Mouse (Mus musculus): Measurements from ENCODE around the gene Cspg4. TPM values are rescaled to one million over a fixed set of nuclear protein-coding genes. Genes with fewer than 3 reads are reported as not detected.
A peak's percentile ranks its signal among the peaks of the same experiment; 100 is the strongest.

Gene Cspg4
- polyA plus RNA-seq, 1 experiment from 2014 or later = 10.5 TPM

GRCm38 (mm10) chr9:56865673-56866400 is 1.0 kb downstream of the Cspg4 start:
- H3K4me2 ChIP-seq = peak overlapping the region; percentile 46
- 69% methylated on average over 11 of the region's 11 CpGs for WGBS
- ATAC-seq (ENCODE audit: low FRiP score) = no peak
- no peaks in the 10 kb centered on the region for H3K36me3 ChIP-seq
- peaks cover 35% of the 10 kb centered on the region for H3K4me1 ChIP-seq
- no peaks in the 10 kb centered on the region for H3K9me3 ChIP-seq (replicated peaks)
- peaks cover 29% of the 10 kb centered on the region for H3K27me3 ChIP-seq (replicated peaks)
- no peak overlapping the region for H3K9ac ChIP-seq (replicated peaks)
- no peak overlapping the region for H3K27ac ChIP-seq (replicated peaks)
- peak overlapping the region; percentile 36 for H3K4me3 ChIP-seq (replicated peaks)

- peaks cover 41% of the 10 kb centered on the region for H3K4me1 ChIP-seq
- H3K9me3 ChIP-seq (replicated peaks) = no peaks in the 10 kb centered on the region
- H3K4me2 ChIP-seq = peak overlapping the region; percentile 46
- peaks cover 29% of the 10 kb centered on the region for H3K27me3 ChIP-seq (replicated peaks)
- H3K4me3 ChIP-seq (replicated peaks) = peak overlapping the region; percentile 36
- 80% methylated on average over 5 of the region's 5 CpGs for WGBS
- H3K9ac ChIP-seq (replicated peaks) = no peak overlapping the region
- ATAC-seq (ENCODE audit: low FRiP score) = no peak
- no peaks in the 10 kb centered on the region for H3K36me3 ChIP-seq
- H3K27ac ChIP-seq (replicated peaks) = no peak overlapping the region
Measured at GRCm38 (mm10) chr9:56866430-56866829, 1.6 kb downstream of the Cspg4 start.

- no peak overlapping the region for H3K9ac ChIP-seq (replicated peaks)
- 34% methylated on average over 6 of the region's 6 CpGs for WGBS
- H3K27me3 ChIP-seq (replicated peaks) = peaks cover 29% of the 10 kb centered on the region
- H3K36me3 ChIP-seq = no peaks in the 10 kb centered on the region
- peaks cover 47% of the 10 kb centered on the region for H3K4me1 ChIP-seq
- no peaks in the 10 kb centered on the region for H3K9me3 ChIP-seq (replicated peaks)
- H3K4me3 ChIP-seq (replicated peaks) = no peak overlapping the region
- H3K27ac ChIP-seq (replicated peaks) = peak overlapping the region; percentile 68
- H3K4me2 ChIP-seq = peak overlapping the region; percentile 46
- ATAC-seq (ENCODE audit: low FRiP score) = peak; percentile 83
Measured at GRCm38 (mm10) chr9:56868292-56868691, 3.5 kb downstream of the Cspg4 start.

- Histone ChIP-seq H3K9ac (replicated peaks) (no peak overlapping the region), H3K4me1 (peaks cover 43% of the 10 kb centered on the region), H3K27me3 (replicated peaks) (peaks cover 20% of the 10 kb centered on the region), H3K27ac (replicated peaks) (no peak overlapping the region), H3K36me3 (no peaks in the 10 kb centered on the region), H3K9me3 (replicated peaks) (no peaks in the 10 kb centered on the region), H3K4me2 (no peak overlapping the region), H3K4me3 (replicated peaks) (no peak overlapping the region)
- 79% methylated on average over 13 of the region's 13 CpGs for WGBS
- ATAC-seq (ENCODE audit: low FRiP score) = no peak
Measured at GRCm38 (mm10) chr9:56869552-56869951, 4.7 kb downstream of the Cspg4 start.

GRCm38 (mm10) chr9:56870778-56871177 is 5.9 kb downstream of the Cspg4 start:
- Histone ChIP-seq H3K4me1 (peaks cover 38% of the 10 kb centered on the region), H3K4me2 (no peak overlapping the region), H3K4me3 (replicated peaks) (no peak overlapping the region), H3K27ac (replicated peaks) (peak overlapping the region; percentile 34; the same call in 1 of the 2 replicates), H3K36me3 (no peaks in the 10 kb centered on the region), H3K9me3 (replicated peaks) (no peaks in the 10 kb centered on the region), H3K9ac (replicated peaks) (no peak overlapping the region), H3K27me3 (replicated peaks) (peaks cover 8% of the 10 kb centered on the region)
- no peak for ATAC-seq (ENCODE audit: low FRiP score)
- 50% methylated on average over 10 of the region's 10 CpGs for WGBS

GRCm38 (mm10) chr9:56871191-56871590 is 6.4 kb downstream of the Cspg4 start:
- ATAC-seq (ENCODE audit: low FRiP score) = no peak
- H3K9me3 ChIP-seq (replicated peaks) = no peaks in the 10 kb centered on the region
- H3K4me3 ChIP-seq (replicated peaks) = no peak overlapping the region
- no peaks in the 10 kb centered on the region for H3K36me3 ChIP-seq
- 31% methylated on average over 5 of the region's 5 CpGs for WGBS
- peak overlapping the region; percentile 34; the same call in 1 of the 2 replicates for H3K27ac ChIP-seq (replicated peaks)
- H3K27me3 ChIP-seq (replicated peaks) = peaks cover 4% of the 10 kb centered on the region; the same call in 1 of the 2 replicates
- H3K4me1 ChIP-seq = peaks cover 38% of the 10 kb centered on the region
- H3K9ac ChIP-seq (replicated peaks) = no peak overlapping the region
- H3K4me2 ChIP-seq = no peak overlapping the region

- peaks cover 44% of the 10 kb centered on the region for H3K4me1 ChIP-seq
- no peaks in the 10 kb centered on the region for H3K27me3 ChIP-seq (replicated peaks)
- 85% methylated on average over 5 of the region's 5 CpGs for WGBS
- H3K36me3 ChIP-seq = no peaks in the 10 kb centered on the region
- H3K4me2 ChIP-seq = no peak overlapping the region
- H3K9ac ChIP-seq (replicated peaks) = no peak overlapping the region
- no peaks in the 10 kb centered on the region for H3K9me3 ChIP-seq (replicated peaks)
- ATAC-seq (ENCODE audit: low FRiP score) = no peak
- no peak overlapping the region for H3K27ac ChIP-seq (replicated peaks)
- H3K4me3 ChIP-seq (replicated peaks) = no peak overlapping the region
Measured at GRCm38 (mm10) chr9:56872105-56872903, 7.5 kb downstream of the Cspg4 start.

- Histone ChIP-seq H3K27ac (replicated peaks) (no peak overlapping the region), H3K27me3 (replicated peaks) (no peaks in the 10 kb centered on the region), H3K36me3 (no peaks in the 10 kb centered on the region), H3K4me1 (peaks cover 41% of the 10 kb centered on the region), H3K4me3 (replicated peaks) (no peak overlapping the region), H3K9ac (replicated peaks) (no peak overlapping the region), H3K4me2 (no peak overlapping the region), H3K9me3 (replicated peaks) (no peaks in the 10 kb centered on the region)
- WGBS = 88% methylated on average over 1 of the region's 1 CpGs
- ATAC-seq (ENCODE audit: low FRiP score) = no peak
Measured at GRCm38 (mm10) chr9:56873097-56873496, 8.3 kb downstream of the Cspg4 start.

- no peak overlapping the region for H3K4me2 ChIP-seq
- H3K36me3 ChIP-seq = no peaks in the 10 kb centered on the region
- ATAC-seq (ENCODE audit: low FRiP score) = no peak
- 42% methylated on average over 9 of the region's 9 CpGs for WGBS
- H3K27me3 ChIP-seq (replicated peaks) = no peaks in the 10 kb centered on the region
- peak overlapping the region; percentile 37 for H3K27ac ChIP-seq (replicated peaks)
- H3K9ac ChIP-seq (replicated peaks) = no peak overlapping the region
- H3K4me1 ChIP-seq = peaks cover 15% of the 10 kb centered on the region
- no peak overlapping the region for H3K4me3 ChIP-seq (replicated peaks)
- no peaks in the 10 kb centered on the region for H3K9me3 ChIP-seq (replicated peaks)
Measured at GRCm38 (mm10) chr9:56876784-56877183, 12.0 kb downstream of the Cspg4 start.

- Histone ChIP-seq H3K9me3 (replicated peaks) (no peaks in the 10 kb centered on the region), H3K36me3 (no peaks in the 10 kb centered on the region), H3K4me2 (no peak overlapping the region), H3K4me1 (peaks cover 17% of the 10 kb centered on the region), H3K27me3 (replicated peaks) (no peaks in the 10 kb centered on the region), H3K27ac (replicated peaks) (no peak overlapping the region; the same call in 1 of the 2 replicates), H3K9ac (replicated peaks) (no peak overlapping the region), H3K4me3 (replicated peaks) (no peak overlapping the region)
- WGBS = 79% methylated on average over 5 of the region's 5 CpGs
- no peak for ATAC-seq (ENCODE audit: low FRiP score)
Measured at GRCm38 (mm10) chr9:56877284-56877683, 12.5 kb downstream of the Cspg4 start.

GRCm38 (mm10) chr9:56880790-56881189 is 16.0 kb downstream of the Cspg4 start:
- Histone ChIP-seq H3K4me2 (no peak overlapping the region), H3K4me1 (peaks cover 22% of the 10 kb centered on the region), H3K27me3 (replicated peaks) (no peaks in the 10 kb centered on the region), H3K9me3 (replicated peaks) (no peaks in the 10 kb centered on the region), H3K27ac (replicated peaks) (peak overlapping the region; percentile 46; the same call in 1 of the 2 replicates), H3K9ac (replicated peaks) (no peak overlapping the region), H3K36me3 (no peaks in the 10 kb centered on the region), H3K4me3 (replicated peaks) (no peak overlapping the region)
- no peak for ATAC-seq (ENCODE audit: low FRiP score)
- WGBS = 72% methylated on average over 9 of the region's 9 CpGs
